Mouse (Mus musculus) liver, embryonic 12.5 days (tissue): ENCODE measurements at regions not wholly inside any gene's neighbourhood (a gene's known extent, or its start where the extent isn't known, plus 50 kb on each side); places are given as distances from the start of the nearest gene placed in this dataset.
"Not testable (repeated sequence)": the region's sequence is repeated elsewhere in the genome, so short reads cannot be mapped to it uniquely, and the experiment has no call there.

Experiments
- ATAC-seq: fragments of 200-750 bp; cut with Nextera tagmentation; 2 replicates; pipeline ENCODE4 v1.8.0; 2017; ENCODE audit warnings: moderate number of reproducible peaks, mild to moderate bottlenecking, moderate library complexity
- H3K27ac ChIP-seq: fragments of 300-500 bp; sonication (generic); 2 replicates; pipeline ENCODE4 v1.5.1; 2016; ENCODE audit warnings: mild to moderate bottlenecking
- H3K27me3 ChIP-seq: fragments of 300-500 bp; sonication (generic); replicated peaks from 2 replicates; pipeline ENCODE4 v1.6.1; 2016; ENCODE audit warnings: mild to moderate bottlenecking, moderate library complexity
- H3K36me3 ChIP-seq: fragments of 300-500 bp; sonication (generic); 2 replicates; pipeline ENCODE4 v1.6.1; 2016; ENCODE audit warnings: mild to moderate bottlenecking, moderate library complexity
- H3K4me1 ChIP-seq: fragments of 300-500 bp; sonication (generic); 2 replicates; pipeline ENCODE4 v1.6.1; 2016
- H3K4me2 ChIP-seq: fragments of 300-500 bp; sonication (generic); 2 replicates; pipeline ENCODE4 v1.6.1; 2016; ENCODE audit warnings: mild to moderate bottlenecking, moderate library complexity
- H3K4me3 ChIP-seq: fragments of 300-500 bp; sonication (generic); 2 replicates; pipeline ENCODE4 v1.5.1; 2016; ENCODE audit warnings: mild to moderate bottlenecking, moderate library complexity
- H3K9ac ChIP-seq: fragments of 300-500 bp; sonication (generic); 2 replicates; pipeline ENCODE4 v1.6.1; 2016; ENCODE audit warnings: mild to moderate bottlenecking, moderate library complexity
- H3K9me3 ChIP-seq: fragments of 300-500 bp; sonication (generic); replicated peaks from 2 replicates; pipeline ENCODE4 v1.6.1; 2016; ENCODE audit warnings: mild to moderate bottlenecking, moderate library complexity
- WGBS: fragments of 180-500 bp; shearing (Covaris S2); methylation state at CpG from one replicate; pipeline ENCODE4 v1.1.7; 2016; ENCODE audit not compliant: insufficient replicate concordance; 5-methylcytosine and 5-hydroxymethylcytosine counted together

DNA sequence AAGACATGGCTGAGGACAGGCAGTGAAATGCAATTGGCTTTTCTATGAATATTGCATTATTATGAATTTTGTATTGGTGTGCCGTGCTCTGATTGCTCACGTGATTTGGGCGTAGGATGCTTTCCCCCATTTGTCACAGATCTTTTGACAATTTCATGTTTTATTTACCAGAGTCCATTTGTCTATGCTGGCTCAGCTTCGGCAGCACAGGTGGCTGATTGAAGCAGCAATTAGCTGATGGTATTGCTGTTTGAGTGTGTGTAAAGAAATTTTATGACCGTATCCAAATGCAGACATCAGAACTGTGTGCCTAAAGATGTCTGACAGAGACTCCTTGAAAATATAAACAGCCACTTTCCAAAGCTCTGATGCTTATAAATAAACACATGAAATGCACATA lies 498.5 kb upstream of the Akr1e1 start:
- H3K4me2 ChIP-seq: no peak overlapping the region
- H3K27me3 ChIP-seq: no peaks in the 10 kb centered on the region
- no peak overlapping the region for H3K9ac ChIP-seq
- no peak for ATAC-seq
- no peaks in the 10 kb centered on the region for H3K36me3 ChIP-seq
- H3K4me1 ChIP-seq: no peaks in the 10 kb centered on the region
- H3K9me3 ChIP-seq: no peaks in the 10 kb centered on the region
- WGBS: 73% methylated on average over 5 of the region's 5 CpGs
- no peak overlapping the region for H3K27ac ChIP-seq
- no peak overlapping the region for H3K4me3 ChIP-seq

DNA sequence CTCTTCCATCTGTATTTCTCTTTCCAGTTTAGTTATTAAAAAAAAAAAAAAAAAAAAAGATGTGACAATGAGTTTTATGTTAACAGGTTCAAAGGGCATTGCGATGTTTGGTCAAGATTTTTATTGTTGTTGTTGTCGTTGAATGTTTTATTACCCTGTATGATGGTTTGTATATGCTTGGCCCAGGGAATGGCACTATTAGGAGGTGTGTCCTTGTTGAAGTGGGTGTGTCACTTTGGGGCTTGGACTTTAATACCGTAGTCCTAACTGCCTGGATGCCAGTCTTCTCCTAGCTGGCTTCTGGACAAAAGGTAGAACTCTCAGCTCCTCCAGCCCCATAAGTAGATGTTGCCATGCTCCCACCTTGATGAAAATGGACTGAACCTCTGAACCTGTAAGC lies 545.9 kb upstream of the Akr1e1 start:
- Histone ChIP-seq H3K27ac (no peak overlapping the region), H3K27me3 (no peaks in the 10 kb centered on the region), H3K9me3 (no peaks in the 10 kb centered on the region), H3K4me2 (no peak overlapping the region), H3K9ac (no peak overlapping the region), H3K36me3 (no peaks in the 10 kb centered on the region), H3K4me3 (no peak overlapping the region), H3K4me1 (no peaks in the 10 kb centered on the region)
- WGBS: 70% methylated on average over 3 of the region's 3 CpGs
- ATAC-seq: no peak

DNA sequence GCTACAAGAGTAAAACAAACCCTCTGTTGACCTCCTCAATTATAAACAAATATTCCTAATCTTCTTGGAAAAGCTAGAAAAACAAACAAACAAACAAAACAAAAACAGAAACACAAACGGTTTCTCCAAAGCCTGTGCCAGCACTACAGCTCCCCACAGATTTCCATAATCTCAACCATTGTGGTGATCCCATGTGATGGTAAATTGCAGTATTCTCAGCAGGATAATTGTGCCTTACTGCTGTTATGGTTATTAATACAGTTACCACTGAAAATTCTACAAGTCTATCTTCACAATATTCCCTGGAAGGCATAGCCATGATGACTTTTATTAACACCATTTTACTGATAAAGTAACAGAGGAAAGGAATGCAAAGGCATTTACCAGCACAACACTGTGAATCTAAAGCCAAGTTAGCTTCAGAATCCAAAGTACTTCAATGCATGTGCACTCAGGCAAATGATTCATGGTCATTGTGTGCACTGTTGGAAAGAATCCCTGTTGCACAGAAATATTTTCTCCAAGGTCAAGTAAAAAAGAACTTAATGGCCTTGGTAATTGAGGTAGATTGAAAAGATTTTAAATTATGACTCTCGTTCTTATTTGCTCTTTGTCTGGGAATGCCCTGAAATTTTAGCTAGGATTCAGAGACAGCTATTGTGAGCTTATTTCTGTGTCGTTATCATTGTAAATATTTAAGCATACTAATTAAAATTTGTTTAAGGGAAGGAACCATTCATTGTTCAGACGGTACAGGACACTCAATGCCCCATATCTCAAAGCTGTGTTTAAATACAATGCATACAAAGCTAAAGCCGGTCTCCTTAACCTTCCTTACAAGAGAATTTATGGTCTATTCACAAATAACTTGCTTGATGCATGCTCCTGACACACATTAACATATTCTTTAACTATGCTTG lies 551.1 kb upstream of the Akr1e1 start:
- WGBS: 53% methylated on average over 5 of the region's 5 CpGs
- Histone ChIP-seq H3K4me3 (no peak overlapping the region), H3K9me3 (no peaks in the 10 kb centered on the region), H3K4me1 (no peaks in the 10 kb centered on the region), H3K27me3 (no peaks in the 10 kb centered on the region), H3K27ac (no peak overlapping the region), H3K36me3 (no peaks in the 10 kb centered on the region), H3K9ac (no peak overlapping the region), H3K4me2 (no peak overlapping the region)
- ATAC-seq: no peak

DNA sequence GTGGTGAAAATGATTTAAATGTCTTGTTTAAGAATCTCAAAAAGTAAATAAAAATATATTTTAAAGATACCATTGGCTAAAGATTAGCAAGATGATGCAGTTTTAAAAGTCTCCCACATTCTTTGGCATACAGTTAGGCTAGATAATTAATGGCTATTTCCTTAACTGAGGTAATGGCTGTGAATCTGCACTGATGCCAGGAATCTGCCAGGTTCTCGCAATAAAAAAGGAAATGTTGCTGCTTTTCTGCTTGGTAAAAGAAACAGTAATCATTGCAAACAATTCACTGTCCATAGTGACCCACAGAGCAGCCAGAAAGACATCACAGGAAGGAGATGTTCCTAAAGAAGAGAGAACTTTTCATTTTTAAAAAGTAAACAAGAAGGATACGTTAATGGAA lies 557.7 kb upstream of the Akr1e1 start:
- H3K27ac ChIP-seq: no peak overlapping the region
- no peaks in the 10 kb centered on the region for H3K9me3 ChIP-seq
- H3K4me2 ChIP-seq: no peak overlapping the region
- H3K4me3 ChIP-seq: no peak overlapping the region
- H3K4me1 ChIP-seq: no peaks in the 10 kb centered on the region
- WGBS: 54% methylated on average over 2 of the region's 2 CpGs
- ATAC-seq: no peak
- no peak overlapping the region for H3K9ac ChIP-seq
- no peaks in the 10 kb centered on the region for H3K27me3 ChIP-seq
- no peaks in the 10 kb centered on the region for H3K36me3 ChIP-seq

DNA sequence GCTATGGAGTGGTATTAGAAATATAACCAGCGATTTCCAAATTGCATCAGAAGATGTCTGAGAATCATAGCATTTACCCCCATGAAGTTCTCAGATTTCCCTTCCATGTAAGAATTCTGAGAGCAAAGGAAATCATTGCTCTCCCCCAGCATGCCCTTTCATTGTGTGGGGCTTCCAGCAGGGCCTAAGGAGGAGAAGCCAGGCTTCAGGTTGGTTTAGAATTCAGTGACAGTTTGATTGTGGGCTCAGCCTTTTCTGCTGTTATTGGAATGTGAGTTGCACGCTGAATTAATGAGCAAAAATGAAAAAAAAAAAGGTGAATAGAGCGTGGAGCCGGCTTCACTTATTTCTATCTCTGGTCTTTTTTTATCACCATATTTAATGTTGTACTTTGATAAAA lies 570.0 kb upstream of the Akr1e1 start:
- no peak overlapping the region for H3K9ac ChIP-seq
- no peaks in the 10 kb centered on the region for H3K36me3 ChIP-seq
- H3K4me2 ChIP-seq: no peak overlapping the region
- 65% methylated on average over 4 of the region's 4 CpGs for WGBS
- ATAC-seq: no peak
- H3K27ac ChIP-seq: no peak overlapping the region
- no peaks in the 10 kb centered on the region for H3K9me3 ChIP-seq
- no peak overlapping the region for H3K4me3 ChIP-seq
- no peaks in the 10 kb centered on the region for H3K4me1 ChIP-seq
- no peaks in the 10 kb centered on the region for H3K27me3 ChIP-seq

DNA sequence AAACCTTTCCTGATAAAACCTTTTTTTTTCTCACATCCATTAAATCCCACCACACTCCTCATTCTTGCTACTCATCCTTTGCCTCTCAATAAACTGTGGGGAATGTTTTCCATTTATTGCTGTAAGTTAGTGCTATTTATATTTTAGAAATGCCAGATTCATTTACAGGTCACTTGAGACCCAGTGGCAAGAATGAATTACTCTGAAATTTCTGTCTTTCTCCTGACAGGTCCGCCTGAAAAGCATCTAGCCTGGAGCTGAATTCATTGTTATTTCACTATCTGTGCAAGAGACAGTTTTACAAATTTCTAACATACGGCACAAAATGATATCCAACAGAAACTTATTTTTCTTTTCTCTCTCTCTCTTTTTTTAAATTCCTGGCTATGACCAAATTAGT lies 570.6 kb upstream of the Akr1e1 start:
- Histone ChIP-seq H3K36me3 (no peaks in the 10 kb centered on the region), H3K4me3 (no peak overlapping the region), H3K27ac (no peak overlapping the region), H3K9ac (no peak overlapping the region), H3K4me1 (no peaks in the 10 kb centered on the region), H3K4me2 (no peak overlapping the region), H3K9me3 (no peaks in the 10 kb centered on the region), H3K27me3 (no peaks in the 10 kb centered on the region)
- no peak for ATAC-seq
- WGBS: 59% methylated on average over 2 of the region's 2 CpGs

DNA sequence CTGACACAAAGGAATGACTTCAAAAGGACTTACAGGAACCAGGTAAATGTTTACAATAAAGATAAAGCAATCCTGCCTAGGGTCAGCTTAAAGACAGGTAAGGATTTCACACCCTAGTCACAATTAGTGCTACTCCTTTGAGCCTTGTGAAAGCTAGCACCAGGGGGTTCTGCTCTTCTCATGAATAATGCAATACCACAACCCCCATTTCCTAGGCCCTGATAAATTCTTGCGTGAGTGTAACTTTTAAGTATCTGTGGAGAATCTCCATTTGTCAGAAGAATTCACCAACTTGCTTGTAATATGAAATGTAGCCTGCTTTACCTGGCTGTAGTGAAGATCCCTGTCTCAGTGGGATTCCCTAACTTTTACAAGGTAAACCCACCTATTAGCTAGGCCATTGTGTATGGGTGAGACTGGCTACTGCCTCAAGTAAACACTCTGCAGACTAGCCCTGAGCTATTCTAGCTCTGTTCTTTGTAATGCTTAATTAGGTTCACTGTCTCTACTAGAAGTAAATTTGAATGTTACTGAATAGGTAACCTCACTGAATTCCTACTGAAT lies 576.3 kb upstream of the Akr1e1 start:
- H3K4me3 ChIP-seq, H3K36me3 ChIP-seq, H3K4me2 ChIP-seq, H3K27ac ChIP-seq, H3K4me1 ChIP-seq, ATAC-seq, H3K9me3 ChIP-seq, H3K9ac ChIP-seq, H3K27me3 ChIP-seq: not testable (repeated sequence)
- whole genome bisulfite sequencing: 45% methylated on average over 1 of the region's 1 CpGs

DNA sequence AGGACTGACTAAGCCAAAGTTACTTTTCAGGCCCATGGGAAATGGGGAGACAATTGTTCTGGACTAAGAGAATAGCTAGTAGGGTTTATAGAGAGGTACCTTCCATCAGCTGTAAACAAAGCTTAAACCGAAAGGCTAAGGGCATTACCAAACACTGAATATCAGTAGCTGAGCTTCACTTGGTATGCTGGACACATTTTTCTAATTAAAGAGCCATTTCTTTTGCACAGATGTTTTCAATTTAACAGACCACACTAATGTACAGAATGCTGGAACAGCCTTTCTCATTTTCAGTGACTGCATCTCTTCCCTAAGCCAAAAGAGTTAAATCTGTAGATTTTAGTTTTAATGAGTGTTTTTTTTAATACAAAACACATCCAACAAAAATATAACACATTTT lies 593.8 kb upstream of the Akr1e1 start:
- no peaks in the 10 kb centered on the region for H3K36me3 ChIP-seq
- no peaks in the 10 kb centered on the region for H3K4me1 ChIP-seq
- H3K9ac ChIP-seq: no peak overlapping the region
- 0 out of 2 replicates have a peak, but pooled peaks cover 1% of the 10 kb centered on the region for H3K9me3 ChIP-seq
- no peak overlapping the region for H3K4me3 ChIP-seq
- H3K27ac ChIP-seq: no peak overlapping the region
- no peak for ATAC-seq
- WGBS: 68% methylated on average over 1 of the region's 1 CpGs
- no peak overlapping the region for H3K4me2 ChIP-seq
- no peaks in the 10 kb centered on the region for H3K27me3 ChIP-seq

DNA sequence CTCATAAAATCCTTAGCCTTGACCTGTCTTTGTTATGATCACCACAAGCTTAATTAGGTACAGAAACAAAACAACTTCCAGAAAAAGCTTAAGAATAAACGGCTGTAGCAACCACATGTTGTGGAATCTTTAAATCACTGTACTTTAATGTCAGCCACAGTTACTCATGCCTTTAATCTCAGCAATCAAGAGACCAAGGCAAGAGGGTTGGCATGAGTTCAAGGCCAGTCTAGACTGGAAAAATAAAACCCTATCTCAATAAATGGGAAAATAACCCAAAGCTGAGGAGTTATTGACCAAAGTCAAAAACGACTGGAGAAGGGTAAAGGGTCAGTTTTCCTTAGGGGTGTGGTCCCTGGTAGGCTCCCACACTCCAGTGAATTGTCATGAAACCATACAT lies 595.2 kb upstream of the Akr1e1 start:
- Histone ChIP-seq H3K4me2 (no peak overlapping the region), H3K4me1 (no peaks in the 10 kb centered on the region), H3K9ac (no peak overlapping the region), H3K27ac (no peak overlapping the region), H3K27me3 (no peaks in the 10 kb centered on the region), H3K36me3 (no peaks in the 10 kb centered on the region), H3K4me3 (no peak overlapping the region), H3K9me3 (no peaks in the 10 kb centered on the region)
- 47% methylated on average over 2 of the region's 2 CpGs for WGBS
- ATAC-seq: no peak

DNA sequence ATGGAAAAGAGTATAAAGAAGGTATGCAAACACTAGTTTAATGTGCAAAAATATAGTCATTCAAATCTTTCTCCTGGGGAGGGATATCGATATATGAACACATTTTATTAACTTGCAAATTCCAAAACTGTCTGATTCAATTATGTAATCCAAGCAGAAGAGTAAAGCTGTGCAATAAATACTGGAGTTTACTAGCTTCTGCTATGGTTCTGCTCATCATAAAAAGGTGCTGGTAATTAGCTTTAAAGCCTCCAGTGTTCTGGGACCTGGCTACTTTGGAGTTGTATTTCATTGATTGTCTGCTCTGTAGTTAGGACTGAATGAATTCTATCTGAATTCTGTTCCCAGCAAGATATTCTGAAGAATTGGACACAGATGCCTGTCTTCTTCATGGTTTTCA lies 602.7 kb upstream of the Akr1e1 start:
- no peaks in the 10 kb centered on the region for H3K9me3 ChIP-seq
- no peak overlapping the region for H3K4me2 ChIP-seq
- no peak overlapping the region for H3K4me3 ChIP-seq
- H3K27ac ChIP-seq: no peak overlapping the region
- H3K9ac ChIP-seq: no peak overlapping the region
- H3K36me3 ChIP-seq: no peaks in the 10 kb centered on the region
- no peak for ATAC-seq
- WGBS: 64% methylated on average over 1 of the region's 1 CpGs
- no peaks in the 10 kb centered on the region for H3K4me1 ChIP-seq
- H3K27me3 ChIP-seq: no peaks in the 10 kb centered on the region

DNA sequence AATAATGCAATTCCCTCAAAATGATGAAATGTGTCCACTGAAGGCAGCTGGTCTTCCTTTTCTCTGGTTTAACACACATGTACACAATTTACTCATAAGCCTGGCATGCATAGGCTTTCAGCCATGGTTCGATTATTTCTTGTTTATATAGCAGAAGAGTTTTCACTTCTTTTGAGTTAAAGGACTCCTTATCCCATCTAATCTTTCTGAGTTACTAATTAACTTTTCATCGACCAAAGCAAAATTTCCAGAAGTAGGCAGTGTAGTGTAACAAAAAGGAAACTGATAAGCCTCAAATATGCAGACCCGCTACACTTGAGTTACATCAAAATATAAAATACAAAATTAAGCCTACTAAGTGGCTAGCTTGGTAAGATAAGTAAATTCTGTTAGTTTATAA lies 620.5 kb upstream of the Akr1e1 start:
- Histone ChIP-seq H3K9ac (no peak overlapping the region), H3K27me3 (no peaks in the 10 kb centered on the region), H3K4me2 (no peak overlapping the region), H3K4me3 (no peak overlapping the region), H3K36me3 (no peaks in the 10 kb centered on the region), H3K4me1 (no peaks in the 10 kb centered on the region), H3K9me3 (no peaks in the 10 kb centered on the region), H3K27ac (no peak overlapping the region)
- 45% methylated on average over 3 of the region's 3 CpGs for WGBS
- ATAC-seq: no peak

DNA sequence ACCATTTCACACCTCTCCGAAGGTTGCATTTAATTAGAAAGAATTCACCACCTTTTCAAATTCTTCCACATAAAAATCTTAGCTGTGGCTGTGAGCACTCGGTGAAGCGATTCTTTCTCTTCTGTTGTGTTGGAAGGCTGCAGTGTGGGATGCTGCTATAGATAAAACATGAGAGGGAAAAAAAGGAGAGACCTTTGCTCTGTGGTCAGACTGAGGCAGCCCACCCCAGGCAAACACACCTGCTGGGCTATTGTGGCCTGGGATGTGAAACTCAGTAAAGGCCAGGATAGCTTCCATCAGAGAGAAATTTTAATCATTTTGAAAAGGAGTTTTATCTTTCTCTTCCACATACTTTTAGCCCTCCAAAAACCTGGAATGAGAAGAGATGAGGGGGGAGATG lies 625.3 kb upstream of the Akr1e1 start:
- no peak overlapping the region for H3K9ac ChIP-seq
- no peak overlapping the region for H3K4me2 ChIP-seq
- no peaks in the 10 kb centered on the region for H3K27me3 ChIP-seq
- H3K36me3 ChIP-seq: no peaks in the 10 kb centered on the region
- no peak overlapping the region for H3K4me3 ChIP-seq
- no peak for ATAC-seq
- no peak overlapping the region for H3K27ac ChIP-seq
- H3K9me3 ChIP-seq: no peaks in the 10 kb centered on the region
- H3K4me1 ChIP-seq: no peaks in the 10 kb centered on the region
- WGBS: 74% methylated on average over 3 of the region's 3 CpGs

DNA sequence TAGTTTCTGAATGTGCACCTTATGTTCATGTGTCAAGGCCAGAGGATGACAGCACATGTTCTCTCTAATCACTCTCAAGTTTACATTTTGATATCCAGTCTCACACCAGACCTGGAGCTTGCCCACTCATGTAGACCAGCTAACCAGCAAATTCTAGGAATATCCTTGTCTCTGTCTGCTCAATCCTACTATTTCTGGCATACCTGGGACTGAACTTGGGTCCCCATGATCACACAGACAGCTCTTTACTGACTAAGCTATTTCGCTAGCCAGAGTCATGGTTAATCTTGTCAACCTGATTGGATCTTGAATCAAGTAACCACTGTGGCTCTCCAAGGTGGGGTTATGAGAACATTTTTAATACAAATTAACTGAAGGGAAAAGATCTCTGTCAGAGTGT lies 625.9 kb upstream of the Klf6 start:
- no peak overlapping the region for H3K4me3 ChIP-seq
- H3K27me3 ChIP-seq: no peaks in the 10 kb centered on the region

More for the DNA sequence above, 625.9 kb upstream of the Klf6 start:
- whole genome bisulfite sequencing: 80% methylated on average over 1 of the region's 1 CpGs
- Histone ChIP-seq H3K4me2 (no peak overlapping the region), H3K36me3 (no peaks in the 10 kb centered on the region), H3K4me1 (no peaks in the 10 kb centered on the region), H3K9ac (no peak overlapping the region), H3K27ac (no peak overlapping the region), H3K9me3 (no peaks in the 10 kb centered on the region)
- no peak for ATAC-seq
